Comparison of ENCODE assay signal across 9 mouse cellular contexts in genomic region chr12:12905117-12905516, GRCm38 (mm10). TPM values are rescaled to one million over a fixed set of nuclear protein-coding genes. Genes with fewer than 3 reads are reported as not detected.
DNase-seq lines count a peak whose midpoint lies in the region; ATAC-seq and TF ChIP-seq lines count a peak whose summit lies in the region.
"Had no signal": no experiment of that assay in that cellular context is flagged by ENCODE, and none has a peak within 500 bp of the region (broad histone marks: within the 10 kb centered on the region; RNA-seq: fewer than 3 reads in every experiment).

No protein-coding gene starts in this region.

- H3K4me1 ChIP-seq in lung, embryonic 14.5 days (ENCODE audit: insufficient read depth), result peaks cover 18% of the 10 kb centered on the region
- H3K4me1 ChIP-seq in embryonic facial prominence, embryonic 10.5 days, result peaks cover 45% of the 10 kb centered on the region
- H3K4me1 ChIP-seq in hindbrain, embryonic 16.5 days (ENCODE audit: control insufficient read depth, insufficient read depth, low read depth, low read length), result peaks cover 20% of the 10 kb centered on the region
- H3K4me1 ChIP-seq in testis, adult 2 months (ENCODE audit: control insufficient read depth, insufficient read depth, low read length), result peaks cover 16% of the 10 kb centered on the region

- H3K9me3 ChIP-seq in lung, embryonic 14.5 days (ENCODE audit: low read depth, low read length), result no peaks in the 10 kb centered on the region
- 0 out of 2 replicates have a peak, but pooled peaks cover 2% of the 10 kb centered on the region for H3K9me3 ChIP-seq in embryonic facial prominence, embryonic 10.5 days
- H3K9me3 ChIP-seq in hindbrain, embryonic 16.5 days (ENCODE audit: control insufficient read depth, low read length), result no peaks in the 10 kb centered on the region

- ATAC-seq in lung, embryonic 14.5 days (ENCODE audit: insufficient read depth), result no peak
- ATAC-seq in hindbrain, embryonic 16.5 days, result no peak

- 50% methylated on average over 6 of the region's 6 CpGs for WGBS in lung, embryonic 14.5 days
- 27% methylated on average over 6 of the region's 6 CpGs for WGBS in embryonic facial prominence, embryonic 10.5 days
- WGBS in hindbrain, embryonic 16.5 days, result 20% methylated on average over 6 of the region's 6 CpGs

- peak overlapping the region; percentile 64 for H3K4me2 ChIP-seq in lung, embryonic 14.5 days
- peak overlapping the region; percentile 18 for H3K4me2 ChIP-seq in hindbrain, embryonic 16.5 days (ENCODE audit: low read length)

- H3K36me3 ChIP-seq in lung, embryonic 14.5 days (ENCODE audit: insufficient read depth), result no peaks in the 10 kb centered on the region
- H3K36me3 ChIP-seq in embryonic facial prominence, embryonic 10.5 days (replicated peaks), result no peaks in the 10 kb centered on the region
- no peaks in the 10 kb centered on the region for H3K36me3 ChIP-seq in hindbrain, embryonic 16.5 days (ENCODE audit: control insufficient read depth, insufficient read depth, low read length)
- H3K36me3 ChIP-seq in testis, adult 2 months (ENCODE audit: control insufficient read depth, insufficient read depth, low read length), result no peaks in the 10 kb centered on the region

- intact Hi-C loops in gastrocnemius, postnatal 14 days (cut with DNase I; ENCODE audit: low total_unique reads), result no loop called here

- no peak for TF ChIP-seq CTCF in lung, embryonic 14.5 days (IDR thresholded peaks at IDR 0.05; ENCODE audit: low read depth)
- no peak for TF ChIP-seq CTCF in testis, adult 2 months (IDR thresholded peaks at IDR 0.05; ENCODE audit: control insufficient read depth, insufficient read depth, insufficient replicate concordance, low read depth, low read length)

- TF ChIP-seq POLR2A in testis, adult 2 months (IDR thresholded peaks at IDR 0.05; ENCODE audit: control insufficient read depth, low read depth, low read length), result no peak

- 0 out of 2 replicates have a peak overlapping the region, but pooled peaks have one; percentile 80 for H3K27ac ChIP-seq in lung, embryonic 14.5 days (ENCODE audit: low read depth)
- H3K27ac ChIP-seq in embryonic facial prominence, embryonic 10.5 days (replicated peaks), result peak overlapping the region; percentile 94
- H3K27ac ChIP-seq in hindbrain, embryonic 16.5 days (ENCODE audit: low read depth, low read length), result peak overlapping the region; percentile 64
- no peak overlapping the region; the same call in 1 of the 2 replicates for H3K27ac ChIP-seq in testis, adult 2 months (ENCODE audit: control insufficient read depth, insufficient read depth, low read depth, low read length)

- H3K4me3 ChIP-seq in lung, embryonic 14.5 days (ENCODE audit: low read depth, low read length), result no peak overlapping the region
- H3K4me3 ChIP-seq in embryonic facial prominence, embryonic 10.5 days, result peak overlapping the region; percentile 51; the same call in 1 of the 2 replicates
- no peak overlapping the region for H3K4me3 ChIP-seq in hindbrain, embryonic 16.5 days (ENCODE audit: low read length)
- H3K4me3 ChIP-seq in testis, adult 2 months (ENCODE audit: control insufficient read depth, low read depth, low read length), result peak overlapping the region; percentile 75
- H3K4me3 ChIP-seq: myocyte had no signal

- no peak for DNase-seq in lung, embryonic 14.5 days
- no peak for DNase-seq in lung, postnatal 14 days
- peak; percentile 29 for DNase-seq in embryonic facial prominence, embryonic 10.5 days (ENCODE audit: low spot score)
- no peak for DNase-seq in layer of hippocampus, postnatal 25 days (ENCODE audit: extremely low spot score in 1 of 2, low spot score in 1 of 2)
- DNase-seq in gastrocnemius, postnatal 14 days, result no peak

- H3K27me3 ChIP-seq in lung, embryonic 14.5 days (ENCODE audit: insufficient read depth, low read length), result no peaks in the 10 kb centered on the region
- no peaks in the 10 kb centered on the region for H3K27me3 ChIP-seq in embryonic facial prominence, embryonic 10.5 days (replicated peaks; ENCODE audit: low read depth, poor library complexity, severe bottlenecking)
- no peaks in the 10 kb centered on the region for H3K27me3 ChIP-seq in hindbrain, embryonic 16.5 days (replicated peaks; ENCODE audit: control insufficient read depth, insufficient read depth, low read length)
- no peaks in the 10 kb centered on the region for H3K27me3 ChIP-seq in testis, adult 2 months (ENCODE audit: control insufficient read depth, insufficient read depth, low read length)

- H3K9ac ChIP-seq in lung, embryonic 14.5 days, result no peak overlapping the region; the same call in 1 of the 2 replicates
- H3K9ac ChIP-seq in hindbrain, embryonic 16.5 days (ENCODE audit: low read depth, low read length), result peak overlapping the region; percentile 9; the same call in 1 of the 2 replicates

RNA-seq across cellular contexts. Expression of gene Mycn, which starts 36.6 kb away (rescaled TPM):
- 64.2 and 70.7 TPM in 2 replicates for polyA plus RNA-seq in lung, embryonic 14.5 days (2014; fragmentation: Nextera tagmentation; extraction: Ambion mirVana)
- polyA plus RNA-seq in embryonic facial prominence, embryonic 10.5 days (2016; fragmentation: Nextera tagmentation; extraction: Ambion mirVana), result 154 and 170 TPM in 2 replicates
- 56.9 and 63.5 TPM in 2 replicates for polyA plus RNA-seq in hindbrain, embryonic 16.5 days (2015; fragmentation: Nextera tagmentation; extraction: Ambion mirVana)
- 1.5 and 1.6 TPM in 2 replicates for polyA plus RNA-seq in testis, adult 2 months (2012; rRNA removed)
- total RNA-seq in layer of hippocampus, postnatal 25 days (2021), result 10 to 100 TPM; 12.2 to 14.1 TPM
- 1 to 10 TPM in 1 of 2 experiments, under 1 TPM in 1; 0.91 to 1.5 TPM for total RNA-seq in gastrocnemius, postnatal 14 days (2021)
- total RNA-seq: MEL had no signal

Comparison
In these comparisons a context has a peak if more than half of its experiments do, and no peak if none do; other contexts are left out.
1. H3K4me3 ChIP-seq: peak in embryonic facial prominence, embryonic 10.5 days (single experiment) and testis, adult 2 months (single experiment); none in lung, embryonic 14.5 days (single experiment) and hindbrain, embryonic 16.5 days (single experiment).
2. RNA of gene Mycn, which starts 36.6 kb away (polyA plus RNA-seq): 154 to 170 TPM in embryonic facial prominence, embryonic 10.5 days, 64.2 to 70.7 TPM in lung, embryonic 14.5 days and 56.9 to 63.5 TPM in hindbrain, embryonic 16.5 days; 1.5 to 1.6 TPM in testis, adult 2 months; every median in the first group is over 10 times any median in the second.